Mouse (Mus musculus) MEL (cell line): ENCODE data around the gene Itgb3. TPM values are rescaled to one million over a fixed set of nuclear protein-coding genes. Genes with fewer than 3 reads are reported as not detected.

Experiments used
- DNase-seq: peaks from one replicate; pipeline ENCODE4 v3.0.0; 2011; ENCODE audit warnings: low read depth, low spot score
- H3K27ac ChIP-seq: 2 replicates; pipeline ENCODE4 v1.5.1; 2012; ENCODE audit warnings: low read depth, mild to moderate bottlenecking, control low read depth, low read length, moderate library complexity; ENCODE audit not compliant: control insufficient read depth
- H3K27me3 ChIP-seq, 2 experiments: fragments of 150-350 bp in 1 of 2; sonication (generic) in 1 of 2; 2 replicates each; pipeline ENCODE4 v1.6.1; 2012; ENCODE audit warnings: low read length in 2 of 2, mild to moderate bottlenecking in 2 of 2, improper control_type of control experiment in 1 of 2, moderate library complexity in 1 of 2; ENCODE audit not compliant: insufficient read depth in 2 of 2, control insufficient read depth in 1 of 2
- H3K36me3 ChIP-seq, 2 experiments: 2 replicates each; pipeline ENCODE4 v1.6.1; 2012 to 2014; ENCODE audit warnings: low read length in 2 of 2, improper control_type of control experiment in 1 of 2, inconsistent platforms in 1 of 2, mild to moderate bottlenecking in 1 of 2; ENCODE audit not compliant: insufficient read depth in 2 of 2, control insufficient read depth in 1 of 2
- H3K4me1 ChIP-seq, 2 experiments: fragments of 150-350 bp in 1 of 2; sonication (generic) in 1 of 2; 2 replicates each; pipeline ENCODE4 v1.6.1; 2012; ENCODE audit warnings: low read length in 2 of 2, improper control_type of control experiment in 1 of 2, mild to moderate bottlenecking in 1 of 2; ENCODE audit not compliant: insufficient read depth in 2 of 2, control insufficient read depth in 1 of 2
- H3K4me3 ChIP-seq, 2 experiments: fragments of 150-350 bp in 1 of 2; sonication (generic) in 1 of 2; 2 replicates each; pipeline ENCODE4 v1.5.1; 2012; ENCODE audit warnings: low read depth in 2 of 2, low read length in 2 of 2, mild to moderate bottlenecking in 2 of 2, moderate library complexity in 2 of 2, control low read depth in 1 of 2, improper control_type of control experiment in 1 of 2; ENCODE audit not compliant: control insufficient read depth in 1 of 2, insufficient read depth in 1 of 2
- H3K79me2 ChIP-seq: 2 replicates; pipeline ENCODE4 v1.6.1; 2012; ENCODE audit warnings: mild to moderate bottlenecking, low read length, moderate library complexity; ENCODE audit not compliant: control insufficient read depth, poor library complexity, insufficient read depth
- H3K9ac ChIP-seq: 2 replicates; pipeline ENCODE4 v1.6.1; 2012; ENCODE audit warnings: low read depth, mild to moderate bottlenecking, control low read depth, low read length, moderate library complexity; ENCODE audit not compliant: control insufficient read depth, poor library complexity, severe bottlenecking
- H3K9me3 ChIP-seq: fragments of 150-350 bp; sonication (generic); replicated peaks from 2 replicates; pipeline ENCODE4 v1.6.1; 2012; ENCODE audit warnings: mild to moderate bottlenecking, low read length, improper control_type of control experiment, moderate library complexity; ENCODE audit not compliant: insufficient read depth
- BHLHE40 ChIP-seq: IDR thresholded peaks from 2 replicates; pipeline ENCODE4 v1.6.1; 2012; ENCODE audit warnings: low read depth, mild to moderate bottlenecking, inconsistent platforms, low read length, improper control_type of control experiment, borderline replicate concordance
- CHD1 ChIP-seq: IDR thresholded peaks from 2 replicates; pipeline ENCODE4 v1.6.1; 2012; ENCODE audit warnings: low read depth, mild to moderate bottlenecking, inconsistent platforms, low read length, improper control_type of control experiment
- CTCF ChIP-seq, 3 experiments: IDR thresholded peaks in 2 of 3; conservative IDR thresholded peaks in 1 of 3; 2 replicates each; pipeline ENCODE4 v1.5.1; 2011 to 2012; ENCODE audit warnings: low read length in 3 of 3, low read depth in 2 of 3, mild to moderate bottlenecking in 2 of 3, improper control_type of control experiment in 1 of 3, inconsistent platforms in 1 of 3, mixed read lengths in 1 of 3, moderate library complexity in 1 of 3; ENCODE audit not compliant: control insufficient read depth in 1 of 3, insufficient read depth in 1 of 3, poor library complexity in 1 of 3, severe bottlenecking in 1 of 3
- E2F4 ChIP-seq: IDR thresholded peaks from 2 replicates; pipeline ENCODE4 v1.6.1; 2011; ENCODE audit warnings: low read depth, low read length, improper control_type of control experiment, borderline replicate concordance
- GABPA ChIP-seq: IDR thresholded peaks from 2 replicates; pipeline ENCODE4 v1.6.1; 2012; ENCODE audit warnings: low read depth, mild to moderate bottlenecking, inconsistent platforms, low read length, improper control_type of control experiment, moderate library complexity
- GATA1 ChIP-seq: IDR thresholded peaks from 2 replicates; pipeline ENCODE4 v1.6.1; 2011; ENCODE audit warnings: low read depth, low read length, improper control_type of control experiment
- JUND ChIP-seq: IDR thresholded peaks from 2 replicates; pipeline ENCODE4 v1.6.1; 2011; ENCODE audit warnings: low read depth, mild to moderate bottlenecking, improper control_type of control experiment, low read length
- KAT2A ChIP-seq: conservative IDR thresholded peaks from 2 replicates; pipeline ENCODE4 v1.6.1; 2012; ENCODE audit warnings: low read depth, low read length, improper control_type of control experiment, inconsistent platforms
- MAFK ChIP-seq: IDR thresholded peaks from 2 replicates; pipeline ENCODE4 v1.6.1; 2011; ENCODE audit warnings: low read depth, mild to moderate bottlenecking, low read length, improper control_type of control experiment, borderline replicate concordance
- MAZ ChIP-seq: IDR thresholded peaks from 2 replicates; pipeline ENCODE4 v1.6.1; 2012; ENCODE audit warnings: low read depth, mild to moderate bottlenecking, inconsistent platforms, low read length, improper control_type of control experiment
- MXI1 ChIP-seq: IDR thresholded peaks from 2 replicates; pipeline ENCODE4 v1.6.1; 2011; ENCODE audit warnings: mild to moderate bottlenecking, low read depth, low read length, improper control_type of control experiment
- MYB ChIP-seq: IDR thresholded peaks from 2 replicates; pipeline ENCODE4 v1.6.1; 2011; ENCODE audit warnings: mild to moderate bottlenecking, low read depth, low read length, improper control_type of control experiment
- MYC ChIP-seq: IDR thresholded peaks from 2 replicates; pipeline ENCODE4 v1.6.1; 2011; ENCODE audit warnings: low read depth, mild to moderate bottlenecking, low read length, improper control_type of control experiment, moderate library complexity
- NELFE ChIP-seq: IDR thresholded peaks from 2 replicates; pipeline ENCODE4 v1.6.1; 2011; ENCODE audit warnings: low read depth, low read length, improper control_type of control experiment
- NRF1 ChIP-seq: IDR thresholded peaks from 2 replicates; pipeline ENCODE4 v1.6.1; 2014; ENCODE audit warnings: low read depth, mild to moderate bottlenecking, inconsistent platforms, low read length, improper control_type of control experiment, moderate library complexity; ENCODE audit not compliant: poor library complexity, insufficient read depth, severe bottlenecking
- POLR2A ChIP-seq, 2 experiments: IDR thresholded peaks; 2 replicates each; pipeline ENCODE4 v1.6.1; 2011 to 2012; ENCODE audit warnings: low read length in 2 of 2, mild to moderate bottlenecking in 2 of 2, control low read depth in 1 of 2, improper control_type of control experiment in 1 of 2, low read depth in 1 of 2, moderate library complexity in 1 of 2; ENCODE audit not compliant: control insufficient read depth in 1 of 2, insufficient read depth in 1 of 2, poor library complexity in 1 of 2
- POLR2AphosphoS2 ChIP-seq: IDR thresholded peaks from 2 replicates; pipeline ENCODE4 v1.6.1; 2011; ENCODE audit warnings: low read length, improper control_type of control experiment
- RCOR1 ChIP-seq: IDR thresholded peaks from 2 replicates; pipeline ENCODE4 v1.6.1; 2012; ENCODE audit warnings: low read depth, mild to moderate bottlenecking, inconsistent platforms, low read length, improper control_type of control experiment
- SIN3A ChIP-seq: IDR thresholded peaks from 2 replicates; pipeline ENCODE4 v1.6.1; 2012; ENCODE audit warnings: low read length, improper control_type of control experiment, inconsistent platforms
- SMC3 ChIP-seq: IDR thresholded peaks from 2 replicates; pipeline ENCODE4 v1.6.1; 2011; ENCODE audit warnings: low read depth, low read length, improper control_type of control experiment
- TAL1 ChIP-seq: IDR thresholded peaks from 2 replicates; pipeline ENCODE4 v1.6.1; 2012; ENCODE audit warnings: mild to moderate bottlenecking, inconsistent platforms, low read length, moderate library complexity, mixed read lengths
- TBP ChIP-seq: IDR thresholded peaks from 2 replicates; pipeline ENCODE4 v1.8.0; 2011; ENCODE audit warnings: low read depth, low read length, improper control_type of control experiment
- UBTF ChIP-seq: IDR thresholded peaks from 2 replicates; pipeline ENCODE4 v1.6.1; 2012; ENCODE audit warnings: low read depth, mild to moderate bottlenecking, inconsistent platforms, low read length, improper control_type of control experiment, moderate library complexity, borderline replicate concordance; ENCODE audit not compliant: insufficient read depth
- USF1 ChIP-seq: IDR thresholded peaks from 2 replicates; pipeline ENCODE4 v1.6.1; 2014; ENCODE audit warnings: low read depth, mild to moderate bottlenecking, inconsistent platforms, low read length, improper control_type of control experiment, moderate library complexity
- USF2 ChIP-seq, 2 experiments: IDR thresholded peaks; 2 replicates each; pipeline ENCODE4 v1.6.1; 2011 to 2012; ENCODE audit warnings: improper control_type of control experiment in 2 of 2, low read length in 2 of 2, borderline replicate concordance in 1 of 2, inconsistent platforms in 1 of 2, low read depth in 1 of 2, mild to moderate bottlenecking in 1 of 2; ENCODE audit not compliant: insufficient read depth in 1 of 2
- ZMIZ1 ChIP-seq: IDR thresholded peaks from 2 replicates; pipeline ENCODE4 v1.6.1; 2012; ENCODE audit warnings: low read depth, mild to moderate bottlenecking, inconsistent platforms, low read length, improper control_type of control experiment, moderate library complexity
- ZNF384 ChIP-seq: IDR thresholded peaks from 2 replicates; pipeline ENCODE4 v1.6.1; 2012; ENCODE audit warnings: low read depth, mild to moderate bottlenecking, inconsistent platforms, low read length, improper control_type of control experiment
- polyA plus RNA-seq, 2 experiments: library from polyadenylated mRNA; stranded (reverse) in 1 of 2; unstranded in 1 of 2; fragments of >175 nt in 1 of 2; fragments of >200 nt in 1 of 2; gene quantifications; 2 replicates each; pipeline versions ENCODE4 v1.2.1 to v1.2.4; 2012; ENCODE audit warnings: low replicate concordance in 2 of 2, low read depth in 1 of 2; ENCODE audit not compliant: insufficient read length in 2 of 2, insufficient read depth in 1 of 2, missing spikeins in 1 of 2
- total RNA-seq: library from RNA; depleted of rRNA; stranded (reverse); fragments of 300-350 nt; gene quantifications from 2 replicates; pipeline ENCODE4 v1.2.3, GENCODE M21; 2012

Gene Itgb3
- total and polyA plus RNA-seq, 3 experiments: 0.08 to 0.32 TPM; not detected in 1

- no peak for DNase-seq
- no peak overlapping the region for H3K4me3 ChIP-seq
- H3K9me3 ChIP-seq: no peaks in the 10 kb centered on the region
- no peaks in the 10 kb centered on the region for H3K79me2 ChIP-seq
- H3K27me3 ChIP-seq: peaks cover 9 to 12% of the 10 kb centered on the region in 2 experiments
- H3K4me1 ChIP-seq: no peaks in the 10 kb centered on the region
- no peaks in the 10 kb centered on the region for H3K36me3 ChIP-seq
- TF ChIP-seq UBTF (no peak), GATA1 (no peak), CHD1 (no peak), MAFK (no peak), RCOR1 (no peak), USF1 (no peak), GABPA (no peak)
- no peak overlapping the region for H3K27ac ChIP-seq
- H3K9ac ChIP-seq: no peak overlapping the region
These were observed 44.3 kb upstream of the Itgb3 start for GRCm38 (mm10) chr11:104563496-104563895.

DNA sequence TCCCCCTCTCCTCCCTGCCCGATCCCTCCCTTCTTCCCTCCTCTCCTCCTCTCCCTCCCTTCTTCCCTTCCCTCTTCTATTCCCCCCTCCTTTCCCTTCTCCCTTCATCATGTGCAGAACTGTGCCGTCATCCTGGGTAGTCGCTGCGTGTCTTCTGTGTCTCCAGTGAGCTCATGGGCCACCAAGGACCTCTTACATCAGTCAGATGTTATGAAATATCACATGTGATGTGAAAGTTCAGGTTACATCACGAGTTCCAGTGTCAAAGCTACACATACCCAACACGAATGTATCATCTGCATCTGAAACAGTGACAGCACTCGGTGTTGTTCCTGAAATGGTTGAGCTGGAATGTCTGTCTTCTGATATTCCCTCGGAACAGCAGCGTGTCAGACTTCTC, 42.6 kb upstream of the Itgb3 start:
- H3K27me3 ChIP-seq: peaks cover 9 to 12% of the 10 kb centered on the region in 2 experiments
- DNase-seq: no peak

DNA sequence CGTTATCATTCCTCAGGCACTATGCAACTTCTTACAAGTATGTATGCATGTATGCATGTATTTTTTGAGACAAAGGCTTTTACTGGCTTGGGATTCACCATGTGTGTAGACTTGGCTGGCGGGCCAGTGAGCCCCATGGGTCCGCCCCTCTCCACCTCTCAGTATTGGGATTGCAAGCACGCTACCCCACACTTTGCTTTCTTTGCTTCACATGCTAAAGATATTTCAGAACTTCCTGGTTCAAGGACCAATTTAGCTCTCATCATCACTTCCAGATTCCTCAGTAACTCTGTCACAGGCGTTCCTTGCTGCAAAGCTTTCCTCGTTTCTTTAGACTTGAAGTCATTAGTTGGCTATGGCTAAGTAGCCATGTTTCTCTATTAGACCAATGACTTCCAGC, 41.7 kb upstream of the Itgb3 start:
- Histone ChIP-seq H3K9me3 (no peaks in the 10 kb centered on the region), H3K27me3 (peaks cover 5 to 7% of the 10 kb centered on the region in 2 experiments), H3K79me2 (no peaks in the 10 kb centered on the region), H3K4me1 (peaks cover 0 to 2% of the 10 kb centered on the region in 2 experiments; a peak in 1 of 4 replicates), H3K27ac (no peak overlapping the region), H3K9ac (no peak overlapping the region), H3K36me3 (0 out of 4 replicates have a peak, but pooled peaks cover 0 to 2% of the 10 kb centered on the region in 2 experiments), H3K4me3 (no peak overlapping the region)
- no peak for DNase-seq
- TF ChIP-seq NELFE (no peak), USF2 (IDR thresholded peaks at IDR 0.05; ENCODE audit: borderline replicate concordance in 1 of 2, insufficient read depth in 1 of 2, low read depth in 1 of 2, low read length in 2 of 2) (no peak), MYC (no peak), SIN3A (no peak), ZMIZ1 (no peak), UBTF (no peak), MAZ (no peak), TAL1 (no peak), KAT2A (no peak), JUND (no peak), CHD1 (no peak), CTCF (IDR thresholded peaks at IDR 0.05 in 2 of 3, conservative IDR thresholded peaks at IDR 0.05 in 1 of 3; ENCODE audit: control insufficient read depth in 1 of 3, insufficient read depth in 1 of 3, low read depth in 2 of 3, low read length in 3 of 3, poor library complexity in 1 of 3, severe bottlenecking in 1 of 3) (no peak), MYB (no peak), POLR2AphosphoS2 (no peak)

More for the DNA sequence above, 42.6 kb upstream of the Itgb3 start:
- H3K4me3 ChIP-seq: no peak overlapping the region
- no peaks in the 10 kb centered on the region for H3K4me1 ChIP-seq
- no peak overlapping the region for H3K27ac ChIP-seq
- H3K36me3 ChIP-seq: 0 out of 4 replicates have a peak, but pooled peaks cover 0 to 2% of the 10 kb centered on the region in 2 experiments
- H3K9me3 ChIP-seq: no peaks in the 10 kb centered on the region
- TF ChIP-seq MXI1 (no peak), ZNF384 (no peak), TAL1 (no peak), MAFK (no peak), NRF1 (no peak), POLR2A (IDR thresholded peaks at IDR 0.05; ENCODE audit: control insufficient read depth in 1 of 2, insufficient read depth in 1 of 2, low read depth in 1 of 2, low read length in 2 of 2, poor library complexity in 1 of 2) (no peak), BHLHE40 (no peak), JUND (no peak), E2F4 (no peak), SMC3 (no peak), TBP (no peak), RCOR1 (no peak)
- no peak overlapping the region for H3K9ac ChIP-seq
- H3K79me2 ChIP-seq: no peaks in the 10 kb centered on the region
